Mouse (Mus musculus) right cerebral cortex, postnatal 14 days (tissue): ENCODE results near the gene Akap5.

Experiments
- DNase-seq: peaks from one replicate; pipeline ENCODE4 v3.0.0; 2022

Gene Akap5

DNA sequence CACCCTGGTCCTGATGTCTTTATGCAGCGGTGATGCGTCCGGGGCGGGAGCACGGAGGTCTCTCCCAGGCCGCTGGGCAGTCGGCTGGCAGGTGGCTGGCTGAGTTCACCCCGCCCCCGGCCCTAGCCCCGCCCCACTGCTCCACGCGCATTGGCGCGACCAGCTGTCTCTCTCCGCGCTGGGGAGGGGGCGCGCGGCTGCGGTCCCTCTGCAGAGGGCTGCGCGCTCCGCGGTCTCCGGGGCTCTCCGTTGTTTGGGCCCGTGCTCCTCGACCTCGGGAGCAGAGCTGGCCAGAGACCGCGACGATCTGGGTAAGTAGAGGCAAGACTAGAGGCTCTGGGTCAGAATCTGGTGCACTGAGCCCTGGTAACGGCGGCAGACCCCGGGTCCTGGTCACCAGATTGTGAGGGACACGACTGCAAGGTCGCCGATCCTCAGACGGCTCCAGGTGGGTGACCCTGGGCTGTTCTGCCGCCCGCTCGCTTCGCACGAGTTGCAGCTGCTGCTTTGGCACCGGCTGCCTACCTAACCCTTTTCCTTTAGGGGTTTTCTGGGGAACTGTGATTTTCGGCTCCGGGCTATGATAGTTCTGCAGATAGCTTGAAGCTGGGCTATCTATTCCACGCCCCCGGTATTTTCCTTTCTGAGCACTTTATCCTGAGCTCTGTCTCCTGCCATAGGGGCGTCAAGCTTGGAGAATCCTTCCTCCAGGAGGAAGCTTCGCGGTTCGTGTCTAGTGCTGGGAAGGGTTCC, at the start of gene Akap5:
Akap5 (plus strand) TSS at position 213 of the 753 bp plus-strand sequence.
- DNase-seq, result peak; percentile 73

- DNase-seq, result no peak
These were observed 46.5 kb upstream of the Akap5 start for GRCm38 (mm10) chr12:76278209-76278608.

DNA sequence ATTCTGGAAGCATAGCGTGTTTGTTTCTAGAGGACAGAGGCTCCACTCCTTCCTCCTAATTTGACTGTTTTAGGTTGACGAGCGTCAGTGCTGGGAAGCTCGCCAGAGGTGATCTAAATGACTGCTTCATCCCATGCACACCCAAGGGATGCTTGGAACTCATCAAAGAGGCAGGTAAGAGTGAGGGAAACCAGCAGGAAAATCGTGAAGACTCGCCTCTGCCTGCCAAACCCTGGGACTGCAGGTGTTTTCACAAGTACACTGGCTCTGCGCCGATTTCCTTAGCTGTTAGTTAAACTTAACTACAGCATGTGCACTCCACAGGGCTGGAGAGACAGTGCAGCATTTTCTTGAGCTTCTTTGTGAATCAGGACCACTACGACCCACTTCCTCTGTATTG, 44.1 kb upstream of the Akap5 start:
- DNase-seq, result peak; percentile 46

- DNase-seq, result no peak
These were observed 43.5 kb upstream of the Akap5 start for GRCm38 (mm10) chr12:76281111-76281660.

DNA sequence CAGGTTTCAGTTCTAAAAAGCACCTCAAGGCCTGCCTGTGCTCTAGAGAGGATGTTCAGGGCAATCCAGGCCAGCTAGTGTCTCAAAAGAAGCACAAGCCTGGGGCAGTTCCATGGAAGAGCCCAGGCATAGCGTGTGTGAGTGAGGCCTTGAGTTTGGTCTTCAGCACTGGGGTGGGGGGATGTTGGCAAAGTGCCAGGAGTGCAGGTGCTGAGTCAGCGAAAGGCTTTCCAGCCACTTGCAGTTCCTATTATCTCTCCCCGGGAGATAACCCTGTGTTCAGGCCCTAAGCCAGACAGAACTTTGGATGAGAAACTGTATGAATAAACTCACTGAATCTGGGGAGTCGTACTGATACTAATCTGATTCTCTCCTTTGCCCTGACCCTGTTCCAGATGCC, 42.6 kb upstream of the Akap5 start:
- peak; percentile 30 for DNase-seq

DNA sequence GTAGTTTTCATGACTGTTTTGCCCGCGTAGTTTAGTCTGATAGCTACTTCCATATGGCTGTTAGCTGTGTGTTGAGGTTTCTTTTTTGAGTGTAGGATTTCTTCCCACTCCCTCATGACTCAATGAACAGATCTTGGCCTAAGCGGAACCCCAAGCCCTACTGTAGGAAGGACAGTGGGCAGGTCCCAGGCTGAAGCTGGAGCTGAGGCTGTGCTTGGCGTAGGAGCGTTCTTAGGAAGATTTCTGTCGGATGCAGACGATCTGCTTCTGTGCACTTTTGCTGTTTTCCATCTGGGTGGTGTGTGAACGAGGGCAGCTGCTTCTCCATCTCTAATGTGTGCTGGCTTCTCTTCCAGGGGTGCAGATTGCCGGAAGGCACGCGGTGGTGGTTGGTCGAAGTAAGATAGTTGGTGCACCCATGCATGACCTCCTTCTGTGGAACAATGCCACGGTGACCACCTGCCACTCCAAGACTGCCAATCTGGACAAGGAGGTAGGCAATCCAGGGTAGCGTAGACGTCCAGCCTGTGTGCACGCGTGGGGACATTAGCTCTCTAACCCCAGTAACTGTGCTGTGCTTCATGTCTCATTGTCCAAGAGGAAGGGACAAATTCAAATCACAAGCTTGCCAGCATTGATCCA, 42.0 kb upstream of the Akap5 start:
- no peak for DNase-seq

DNA sequence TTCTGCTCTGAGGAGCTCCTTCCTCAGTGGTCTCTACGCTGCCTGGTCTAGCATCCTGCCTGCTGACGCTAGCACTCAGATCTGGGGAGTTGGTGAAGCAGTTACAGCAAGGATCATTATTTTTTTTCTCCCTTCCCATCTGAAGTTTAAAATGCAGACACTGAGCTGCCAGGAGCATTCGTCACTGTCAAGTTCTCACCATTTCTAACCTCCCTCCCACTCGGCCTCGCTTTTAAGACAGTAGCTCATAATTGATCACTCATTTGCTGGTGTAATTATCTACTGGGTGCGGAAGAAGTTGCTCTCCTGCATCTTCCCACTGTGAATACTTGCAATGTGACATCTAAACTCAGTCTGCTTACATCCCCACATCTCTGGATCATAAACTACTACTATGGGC, 39.3 kb upstream of the Akap5 start:
- DNase-seq, result no peak

GRCm38 (mm10) chr12:76287986-76288385, 36.7 kb upstream of the Akap5 start:
- DNase-seq, result no peak

- no peak for DNase-seq
These were observed 36.2 kb upstream of the Akap5 start for GRCm38 (mm10) chr12:76288494-76288893.

DNA sequence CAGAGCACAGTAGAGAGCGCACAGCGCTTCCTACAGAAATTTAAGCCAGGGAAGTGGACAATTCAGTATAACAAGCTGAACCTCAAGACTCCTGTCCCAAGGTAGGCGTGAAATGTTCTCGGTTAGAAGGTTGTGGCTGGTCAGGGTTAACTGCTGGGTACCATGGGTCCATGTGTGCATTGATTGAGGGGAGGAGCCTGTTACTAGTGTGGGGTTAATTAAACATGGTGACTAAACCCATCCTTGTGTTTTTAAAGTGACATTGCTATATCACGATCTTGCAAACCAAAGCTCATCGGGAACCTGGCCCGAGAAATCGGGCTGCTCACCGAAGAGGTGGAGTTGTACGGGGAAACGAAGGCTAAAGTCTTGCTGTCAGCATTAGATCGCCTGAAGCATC, 35.3 kb upstream of the Akap5 start:
- DNase-seq, result no peak

DNA sequence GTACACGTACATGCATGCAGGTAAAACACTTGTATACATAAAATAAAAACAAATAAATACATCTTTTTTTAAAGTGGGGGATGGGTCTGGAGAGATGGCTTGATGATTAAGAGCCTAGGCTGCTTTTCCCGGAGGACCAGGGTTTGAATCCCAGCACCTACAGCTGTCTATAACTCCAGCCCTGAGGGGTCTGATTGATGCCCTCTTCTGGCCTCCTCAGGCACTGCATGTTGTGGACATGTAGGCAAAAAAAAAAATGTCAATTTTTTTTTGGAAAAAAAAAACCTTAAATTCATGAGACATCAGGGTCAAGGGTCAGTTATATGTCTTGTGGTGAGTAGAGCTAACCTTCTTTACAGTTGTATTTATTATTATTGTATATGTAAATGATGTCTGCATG, 34.4 kb upstream of the Akap5 start:
- no peak for DNase-seq

- DNase-seq, result peak; percentile 76
These were observed 31.5 kb upstream of the Akap5 start for GRCm38 (mm10) chr12:76293192-76293591.

DNA sequence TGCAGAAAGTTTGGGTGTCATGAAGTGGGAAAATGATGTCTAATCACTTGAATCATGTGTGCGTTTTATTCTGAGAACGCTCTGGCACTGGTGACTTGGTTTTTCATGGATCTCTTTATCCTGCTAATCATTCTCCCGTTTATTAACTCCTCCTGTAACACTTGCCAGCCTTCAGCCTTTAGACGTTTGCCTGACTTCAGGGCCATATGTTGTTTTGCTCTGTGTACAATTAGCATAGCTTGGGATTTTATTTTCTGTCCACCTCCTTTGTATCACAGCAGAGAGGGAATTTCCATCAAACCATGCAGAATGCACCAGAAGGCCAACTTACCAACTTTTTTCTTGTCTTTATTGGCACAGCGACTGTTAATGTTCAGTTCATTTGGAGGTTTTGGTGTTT, 26.9 kb upstream of the Akap5 start:
- no peak for DNase-seq

GRCm38 (mm10) chr12:76299361-76299906, 25.3 kb upstream of the Akap5 start:
- DNase-seq, result no peak

GRCm38 (mm10) chr12:76300367-76300766, 24.3 kb upstream of the Akap5 start:
- no peak for DNase-seq

- no peak for DNase-seq
These were observed 21.2 kb upstream of the Akap5 start for GRCm38 (mm10) chr12:76303474-76303873.

GRCm38 (mm10) chr12:76304199-76304598, 20.5 kb upstream of the Akap5 start:
- DNase-seq, result no peak

DNA sequence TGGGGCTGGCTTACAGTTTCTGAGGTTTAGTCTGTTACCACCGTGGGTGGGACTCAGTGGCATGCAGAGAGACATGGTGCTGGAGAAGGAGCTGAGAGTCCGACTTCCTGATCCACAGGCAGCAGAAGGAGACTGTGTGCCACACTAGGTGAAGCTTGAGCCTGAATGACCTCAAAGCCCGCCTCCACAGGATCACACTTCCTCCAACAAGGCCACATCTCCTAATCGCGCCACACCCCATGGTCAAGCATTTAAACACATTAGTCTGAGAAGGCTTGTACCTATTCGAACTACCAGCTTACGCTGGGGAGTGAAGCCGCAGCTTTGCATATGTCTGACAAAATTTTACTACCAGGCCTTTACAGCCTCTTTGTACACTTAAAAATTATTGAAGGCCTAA, 19.6 kb upstream of the Akap5 start:
- no peak for DNase-seq

GRCm38 (mm10) chr12:76306852-76307561, 17.7 kb upstream of the Akap5 start:
- no peak for DNase-seq

- DNase-seq, result no peak
These were observed 16.7 kb upstream of the Akap5 start for GRCm38 (mm10) chr12:76307964-76308363.

GRCm38 (mm10) chr12:76308436-76308835, 16.3 kb upstream of the Akap5 start:
- no peak for DNase-seq

- no peak for DNase-seq
These were observed 14.7 kb upstream of the Akap5 start for GRCm38 (mm10) chr12:76310007-76310406.

- DNase-seq, result no peak
These were observed 14.1 kb upstream of the Akap5 start for GRCm38 (mm10) chr12:76310633-76311032.
